Mouse (Mus musculus): Measurements from ENCODE around the gene Gpc5. TPM values are rescaled to one million over a fixed set of nuclear protein-coding genes. Genes with fewer than 3 reads are reported as not detected.

Gene Gpc5
- polyA plus RNA-seq, 1 experiment = 0.06 TPM

GRCm38 (mm10) chr14:115092952-115093351, 937 bp downstream of the Gpc5 start:
- Histone ChIP-seq H3K4me1 (ENCODE audit: control insufficient read depth, insufficient read depth, low read length) (peaks cover 2% of the 10 kb centered on the region; the same call in 1 of the 2 replicates), H3K4me3 (replicated peaks; ENCODE audit: extremely low read depth, low read depth, low read length) (no peak overlapping the region)
- DNase-seq = no peak
- TF ChIP-seq POLR2A (IDR thresholded peaks at IDR 0.05; ENCODE audit: borderline replicate concordance, extremely low read depth, low read depth, low read length) (no peak), CTCF (IDR thresholded peaks at IDR 0.05; ENCODE audit: insufficient read depth, low read length) (no peak)
- 31% methylated on average over 6 of the region's 6 CpGs for WGBS

- WGBS = 77% methylated on average over 9 of the region's 9 CpGs
- Histone ChIP-seq H3K4me1 (ENCODE audit: control insufficient read depth, insufficient read depth, low read length) (no peaks in the 10 kb centered on the region), H3K4me3 (replicated peaks; ENCODE audit: extremely low read depth, low read depth, low read length) (no peak overlapping the region)
- TF ChIP-seq POLR2A (IDR thresholded peaks at IDR 0.05; ENCODE audit: borderline replicate concordance, extremely low read depth, low read depth, low read length) (no peak), CTCF (IDR thresholded peaks at IDR 0.05; ENCODE audit: insufficient read depth, low read length) (no peak)
- no peak for DNase-seq
Measured at GRCm38 (mm10) chr14:115100617-115101299, 8.7 kb downstream of the Gpc5 start.

GRCm38 (mm10) chr14:115106326-115106725, 14.3 kb downstream of the Gpc5 start:
- DNase-seq = no peak
- Histone ChIP-seq H3K4me1 (ENCODE audit: control insufficient read depth, insufficient read depth, low read length) (no peaks in the 10 kb centered on the region), H3K4me3 (replicated peaks; ENCODE audit: extremely low read depth, low read depth, low read length) (no peak overlapping the region)
- TF ChIP-seq POLR2A (IDR thresholded peaks at IDR 0.05; ENCODE audit: borderline replicate concordance, extremely low read depth, low read depth, low read length) = no peak
- TF ChIP-seq CTCF (IDR thresholded peaks at IDR 0.05; ENCODE audit: insufficient read depth, low read length) = no peak

GRCm38 (mm10) chr14:115107467-115107866, 15.5 kb downstream of the Gpc5 start:
- Histone ChIP-seq H3K4me3 (replicated peaks; ENCODE audit: extremely low read depth, low read depth, low read length) (no peak overlapping the region), H3K4me1 (ENCODE audit: control insufficient read depth, insufficient read depth, low read length) (no peaks in the 10 kb centered on the region)
- 41% methylated on average over 2 of the region's 2 CpGs for WGBS
- TF ChIP-seq CTCF (IDR thresholded peaks at IDR 0.05; ENCODE audit: insufficient read depth, low read length) (no peak), POLR2A (IDR thresholded peaks at IDR 0.05; ENCODE audit: borderline replicate concordance, extremely low read depth, low read depth, low read length) (no peak)
- no peak for DNase-seq

- TF ChIP-seq POLR2A (IDR thresholded peaks at IDR 0.05; ENCODE audit: borderline replicate concordance, extremely low read depth, low read depth, low read length) (no peak), CTCF (IDR thresholded peaks at IDR 0.05; ENCODE audit: insufficient read depth, low read length) (no peak)
- H3K4me3 ChIP-seq (replicated peaks; ENCODE audit: extremely low read depth, low read depth, low read length) = no peak overlapping the region
- no peak for DNase-seq
- no peaks in the 10 kb centered on the region for H3K4me1 ChIP-seq (ENCODE audit: control insufficient read depth, insufficient read depth, low read length)
- WGBS = 68% methylated on average over 9 of the region's 9 CpGs
Measured at GRCm38 (mm10) chr14:115118626-115119025, 26.6 kb downstream of the Gpc5 start.

GRCm38 (mm10) chr14:115148821-115149220, 56.8 kb downstream of the Gpc5 start:
- TF ChIP-seq CTCF (IDR thresholded peaks at IDR 0.05; ENCODE audit: insufficient read depth, low read length) (no peak), POLR2A (IDR thresholded peaks at IDR 0.05; ENCODE audit: borderline replicate concordance, extremely low read depth, low read depth, low read length) (no peak)
- no peaks in the 10 kb centered on the region for H3K4me1 ChIP-seq (ENCODE audit: control insufficient read depth, insufficient read depth, low read length)
- DNase-seq = no peak
- WGBS = 81% methylated on average over 3 of the region's 3 CpGs
- H3K4me3 ChIP-seq (replicated peaks; ENCODE audit: extremely low read depth, low read depth, low read length) = no peak overlapping the region

- TF ChIP-seq CTCF (IDR thresholded peaks at IDR 0.05; ENCODE audit: insufficient read depth, low read length) (no peak), POLR2A (IDR thresholded peaks at IDR 0.05; ENCODE audit: borderline replicate concordance, extremely low read depth, low read depth, low read length) (no peak)
- H3K4me1 ChIP-seq (ENCODE audit: control insufficient read depth, insufficient read depth, low read length) = no peaks in the 10 kb centered on the region
- H3K4me3 ChIP-seq (replicated peaks; ENCODE audit: extremely low read depth, low read depth, low read length) = no peak overlapping the region
- WGBS = 85% methylated on average over 4 of the region's 4 CpGs
- no peak for DNase-seq
Measured at GRCm38 (mm10) chr14:115156597-115156996, 64.6 kb downstream of the Gpc5 start.

- no peak for TF ChIP-seq CTCF (IDR thresholded peaks at IDR 0.05; ENCODE audit: insufficient read depth, low read length)
- TF ChIP-seq POLR2A (IDR thresholded peaks at IDR 0.05; ENCODE audit: borderline replicate concordance, extremely low read depth, low read depth, low read length) = no peak
- DNase-seq = no peak
- 64% methylated on average over 3 of the region's 3 CpGs for WGBS
- Histone ChIP-seq H3K4me1 (ENCODE audit: control insufficient read depth, insufficient read depth, low read length) (no peaks in the 10 kb centered on the region), H3K4me3 (replicated peaks; ENCODE audit: extremely low read depth, low read depth, low read length) (no peak overlapping the region)
Measured at GRCm38 (mm10) chr14:115177322-115177836, 85.4 kb downstream of the Gpc5 start.

- 66% methylated on average over 5 of the region's 5 CpGs for WGBS
- TF ChIP-seq CTCF (IDR thresholded peaks at IDR 0.05; ENCODE audit: insufficient read depth, low read length) (no peak), POLR2A (IDR thresholded peaks at IDR 0.05; ENCODE audit: borderline replicate concordance, extremely low read depth, low read depth, low read length) (no peak)
- no peak for DNase-seq
Measured at GRCm38 (mm10) chr14:115179925-115180324, 87.9 kb downstream of the Gpc5 start.

GRCm38 (mm10) chr14:115188256-115188655, 96.2 kb downstream of the Gpc5 start:
- Histone ChIP-seq H3K4me1 (ENCODE audit: control insufficient read depth, insufficient read depth, low read length) (no peaks in the 10 kb centered on the region), H3K4me3 (replicated peaks; ENCODE audit: extremely low read depth, low read depth, low read length) (no peak overlapping the region)
- WGBS = 71% methylated on average over 8 of the region's 8 CpGs
- TF ChIP-seq CTCF (IDR thresholded peaks at IDR 0.05; ENCODE audit: insufficient read depth, low read length) (no peak), POLR2A (IDR thresholded peaks at IDR 0.05; ENCODE audit: borderline replicate concordance, extremely low read depth, low read depth, low read length) (no peak)
- no peak for DNase-seq

More at GRCm38 (mm10) chr14:115179925-115180324, 87.9 kb downstream of the Gpc5 start:
- no peak overlapping the region for H3K4me3 ChIP-seq (replicated peaks; ENCODE audit: extremely low read depth, low read depth, low read length)
- H3K4me1 ChIP-seq (ENCODE audit: control insufficient read depth, insufficient read depth, low read length) = no peaks in the 10 kb centered on the region
